Mouse (Mus musculus) ES-E14 (cell line): ENCODE data around the gene 9230104L09Rik. TPM values are rescaled to one million over a fixed set of nuclear protein-coding genes. Genes with fewer than 3 reads are reported as not detected.

Experiments
- DNase-seq: peaks from one replicate; pipeline ENCODE4 v3.0.0-alpha.2; 2013; ENCODE audit warnings: low read depth, low spot score
- H3K27ac ChIP-seq: 2 replicates; pipeline ENCODE4 v1.5.1; 2012; ENCODE audit warnings: low read depth, mild to moderate bottlenecking, low read length, moderate library complexity, mixed read lengths; ENCODE audit not compliant: poor library complexity, insufficient read depth, severe bottlenecking
- H3K36me3 ChIP-seq: 2 replicates; pipeline ENCODE4 v1.6.1; 2012; ENCODE audit warnings: mild to moderate bottlenecking, low read length, moderate library complexity, mixed read lengths; ENCODE audit not compliant: control insufficient read depth, poor library complexity, insufficient read depth, severe bottlenecking
- H3K4me1 ChIP-seq, 2 experiments: fragments of 150-350 bp in 1 of 2; sonication (generic) in 1 of 2; 2 replicates each; pipeline ENCODE4 v1.6.1; 2012; ENCODE audit warnings: low read length in 2 of 2, mild to moderate bottlenecking in 1 of 2, mixed read lengths in 1 of 2; ENCODE audit not compliant: control insufficient read depth in 2 of 2, insufficient read depth in 2 of 2, poor library complexity in 1 of 2
- H3K4me3 ChIP-seq, 2 experiments: fragments of 150-350 bp in 1 of 2; sonication (generic) in 1 of 2; 2 replicates each; pipeline ENCODE4 v1.5.1; 2012; ENCODE audit warnings: low read length in 2 of 2, low read depth in 1 of 2, mild to moderate bottlenecking in 1 of 2, mixed read lengths in 1 of 2; ENCODE audit not compliant: insufficient read depth in 1 of 2, poor library complexity in 1 of 2, severe bottlenecking in 1 of 2
- H3K9ac ChIP-seq: 2 replicates; pipeline ENCODE4 v1.6.1; 2012; ENCODE audit warnings: low read depth, mild to moderate bottlenecking, low read length, mixed read lengths; ENCODE audit not compliant: poor library complexity, insufficient read depth, severe bottlenecking
- H3K9me3 ChIP-seq: fragments of 150-350 bp; sonication (generic); 2 replicates; pipeline ENCODE4 v1.6.1; 2012; ENCODE audit warnings: low read depth, mild to moderate bottlenecking, low read length; ENCODE audit not compliant: control insufficient read depth, insufficient read depth
- CHD2 ChIP-seq: IDR thresholded peaks from 2 replicates; pipeline ENCODE4 v1.6.1; 2014; ENCODE audit warnings: mild to moderate bottlenecking, low read depth, low read length, inconsistent platforms
- HCFC1 ChIP-seq: IDR thresholded peaks from 2 replicates; pipeline ENCODE4 v1.6.1; 2012; ENCODE audit warnings: low read length, inconsistent platforms, borderline replicate concordance; ENCODE audit not compliant: insufficient read depth
- MAFK ChIP-seq: IDR thresholded peaks from 2 replicates; pipeline ENCODE4 v1.6.1; 2014; ENCODE audit warnings: mild to moderate bottlenecking, low read depth, low read length, inconsistent platforms; ENCODE audit not compliant: insufficient read depth
- ZC3H11A ChIP-seq: IDR thresholded peaks from 2 replicates; pipeline ENCODE4 v1.6.1; 2012; ENCODE audit warnings: low read depth, mild to moderate bottlenecking, inconsistent platforms, low read length, borderline replicate concordance
- ZNF384 ChIP-seq: IDR thresholded peaks from 2 replicates; pipeline ENCODE4 v1.6.1; 2012; ENCODE audit warnings: low read depth, low read length, inconsistent platforms
- in situ Hi-C, 2 experiments: fragments of 600-800 bp; cut with MboI; formaldehyde crosslinking; loops; one replicate each; pipeline ENCODE4 v1.15.1; 2025; ENCODE audit warnings: low sequenced_read_pairs in 2 of 2, inconsistent platforms in 1 of 2; ENCODE audit not compliant: unreplicated experiment in 2 of 2
- total RNA-seq: library from RNA; depleted of rRNA; stranded (reverse); fragments of 300-350 nt; gene quantifications from 2 replicates; pipeline ENCODE4 v1.2.3, GENCODE M21; 2012

Gene 9230104L09Rik
- total RNA-seq, 1 experiment = not detected

GRCm38 (mm10) chr2:148890021-148890851, 25.4 kb upstream of the 9230104L09Rik start:
- no peaks in the 10 kb centered on the region for H3K4me1 ChIP-seq
- H3K9ac ChIP-seq = no peak overlapping the region
- DNase-seq = no peak
- in situ Hi-C loops = no loop called here
- no peaks in the 10 kb centered on the region for H3K36me3 ChIP-seq
- TF ChIP-seq ZNF384 (no peak), ZC3H11A (no peak), HCFC1 (no peak), MAFK (no peak), CHD2 (no peak)
- no peak overlapping the region for H3K4me3 ChIP-seq
- H3K9me3 ChIP-seq = no peaks in the 10 kb centered on the region
- no peak overlapping the region for H3K27ac ChIP-seq

GRCm38 (mm10) chr2:148889331-148890010, 24.6 kb upstream of the 9230104L09Rik start:
- DNase-seq = no peak
- no peaks in the 10 kb centered on the region for H3K4me1 ChIP-seq
- no peak overlapping the region for H3K27ac ChIP-seq
- TF ChIP-seq HCFC1 (no peak), ZC3H11A (no peak), MAFK (no peak), ZNF384 (no peak), CHD2 (no peak)
- no peaks in the 10 kb centered on the region for H3K36me3 ChIP-seq
- H3K4me3 ChIP-seq = no peak overlapping the region
- H3K9ac ChIP-seq = no peak overlapping the region
- in situ Hi-C loops = no loop called here
- H3K9me3 ChIP-seq = no peaks in the 10 kb centered on the region

- Histone ChIP-seq H3K9ac (no peak overlapping the region), H3K9me3 (no peaks in the 10 kb centered on the region), H3K4me1 (no peaks in the 10 kb centered on the region), H3K36me3 (no peaks in the 10 kb centered on the region), H3K4me3 (no peak overlapping the region), H3K27ac (no peak overlapping the region)
- no peak for DNase-seq
- in situ Hi-C loops = no loop called here
- TF ChIP-seq ZNF384 = no peak
- no peak for TF ChIP-seq CHD2
- TF ChIP-seq MAFK = no peak
- TF ChIP-seq HCFC1 = no peak
- no peak for TF ChIP-seq ZC3H11A
Measured at GRCm38 (mm10) chr2:148888872-148889271, 24.0 kb upstream of the 9230104L09Rik start.

DNA sequence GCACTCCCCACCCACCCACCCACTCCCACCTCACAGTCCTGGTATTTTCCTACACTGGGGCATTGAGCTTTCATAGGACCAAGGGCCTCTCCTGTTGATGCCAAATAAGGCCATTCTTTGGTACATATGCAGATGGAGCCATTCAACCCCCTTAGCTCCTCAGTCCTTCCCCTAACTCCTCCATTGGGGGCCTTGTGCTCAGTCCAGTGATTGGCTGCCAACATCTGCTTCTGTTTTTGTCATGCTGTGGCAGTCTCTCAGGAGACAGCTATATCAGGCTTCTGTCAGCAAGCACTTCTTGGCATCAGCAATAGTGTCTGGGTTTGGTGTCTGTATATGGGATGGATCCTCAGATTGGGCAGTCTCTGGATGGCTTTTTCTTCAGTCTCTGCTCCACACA, 19.9 kb upstream of the 9230104L09Rik start:
- Histone ChIP-seq H3K9me3 (no peaks in the 10 kb centered on the region), H3K9ac (no peak overlapping the region), H3K4me1 (no peaks in the 10 kb centered on the region), H3K36me3 (no peaks in the 10 kb centered on the region), H3K4me3 (no peak overlapping the region), H3K27ac (no peak overlapping the region)
- DNase-seq = no peak
- TF ChIP-seq MAFK (no peak), HCFC1 (no peak), ZNF384 (no peak), CHD2 (no peak), ZC3H11A (no peak)
- in situ Hi-C loops = no loop called here
